Mouse (Mus musculus): ENCODE data around the gene Cux1. TPM values are rescaled to one million over a fixed set of nuclear protein-coding genes. Genes with fewer than 3 reads are reported as not detected.

Gene Cux1
- polyA plus RNA-seq, 2 experiments = 39.0 to 64.3 TPM

GRCm38 (mm10) chr5:136464128-136464527 is 103.2 kb downstream of the Cux1 start:
- DNase-seq (ENCODE audit: low spot score) = no peak
- no peak overlapping the region for H3K9ac ChIP-seq (ENCODE audit: low read depth, low read length, severe bottlenecking)

GRCm38 (mm10) chr5:136462613-136463012 is 104.7 kb downstream of the Cux1 start:
- Histone ChIP-seq H3K9ac (ENCODE audit: low read depth, low read length, severe bottlenecking) (no peak overlapping the region), H3K36me3 (ENCODE audit: control insufficient read depth, insufficient read depth, low read length) (no peaks in the 10 kb centered on the region), H3K27ac (replicated peaks; ENCODE audit: low read depth, low read length) (no peak overlapping the region), H3K9me3 (ENCODE audit: control insufficient read depth, low read length) (no peaks in the 10 kb centered on the region), H3K4me1 (ENCODE audit: control insufficient read depth, insufficient read depth, low read length) (peaks cover 48% of the 10 kb centered on the region), H3K4me3 (replicated peaks; ENCODE audit: low read length) (no peak overlapping the region), H3K27me3 (ENCODE audit: control insufficient read depth, insufficient read depth, low read length) (no peaks in the 10 kb centered on the region), H3K4me2 (replicated peaks; ENCODE audit: low read depth, low read length, severe bottlenecking) (no peak overlapping the region)
- DNase-seq (ENCODE audit: low spot score) = no peak
- WGBS = 40% methylated on average over 6 of the region's 6 CpGs
- no peak for ATAC-seq (ENCODE audit: low FRiP score, low read depth)
- TF ChIP-seq POLR2A (IDR thresholded peaks at IDR 0.05; ENCODE audit: borderline replicate concordance, extremely low read depth, insufficient read depth, insufficient read length) = no peak

More at GRCm38 (mm10) chr5:136464128-136464527, 103.2 kb downstream of the Cux1 start:
- Histone ChIP-seq H3K27me3 (ENCODE audit: control insufficient read depth, insufficient read depth, low read length) (no peaks in the 10 kb centered on the region), H3K4me1 (ENCODE audit: control insufficient read depth, insufficient read depth, low read length) (peaks cover 55% of the 10 kb centered on the region), H3K4me3 (replicated peaks; ENCODE audit: low read length) (no peak overlapping the region), H3K27ac (replicated peaks; ENCODE audit: low read depth, low read length) (no peak overlapping the region), H3K9me3 (ENCODE audit: control insufficient read depth, low read length) (no peaks in the 10 kb centered on the region), H3K4me2 (replicated peaks; ENCODE audit: low read depth, low read length, severe bottlenecking) (no peak overlapping the region), H3K36me3 (ENCODE audit: control insufficient read depth, insufficient read depth, low read length) (no peaks in the 10 kb centered on the region)
- TF ChIP-seq POLR2A (IDR thresholded peaks at IDR 0.05; ENCODE audit: borderline replicate concordance, extremely low read depth, insufficient read depth, insufficient read length) = no peak
- ATAC-seq (ENCODE audit: low FRiP score, low read depth) = no peak
- 71% methylated on average over 2 of the region's 2 CpGs for WGBS

DNA sequence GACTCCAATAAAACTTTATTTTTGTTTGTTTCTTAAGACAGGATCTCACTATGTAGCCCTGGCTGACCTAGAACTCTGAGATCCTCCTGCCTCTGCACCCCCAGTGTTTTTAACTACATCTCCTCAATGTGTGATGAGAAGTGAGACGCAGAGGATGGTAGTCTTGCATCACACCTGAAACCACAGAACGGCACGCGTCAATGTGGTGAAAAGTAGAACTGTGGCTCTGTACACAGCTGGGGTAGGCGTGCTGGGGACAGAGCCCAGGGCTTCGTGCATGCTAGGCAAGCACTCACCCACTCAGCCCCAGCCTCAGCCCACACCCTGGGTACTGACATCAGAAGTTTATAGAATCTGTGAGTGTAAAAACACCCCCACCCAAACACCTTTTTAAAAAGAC is 107.4 kb downstream of the Cux1 start:
- Histone ChIP-seq H3K4me2 (replicated peaks; ENCODE audit: low read depth, low read length, severe bottlenecking) (no peak overlapping the region), H3K27ac (replicated peaks; ENCODE audit: low read depth, low read length) (no peak overlapping the region), H3K27me3 (ENCODE audit: control insufficient read depth, insufficient read depth, low read length) (no peaks in the 10 kb centered on the region), H3K4me1 (ENCODE audit: control insufficient read depth, insufficient read depth, low read length) (peaks cover 28% of the 10 kb centered on the region), H3K9me3 (ENCODE audit: control insufficient read depth, low read length) (no peaks in the 10 kb centered on the region), H3K4me3 (replicated peaks; ENCODE audit: low read length) (no peak overlapping the region), H3K9ac (ENCODE audit: low read depth, low read length, severe bottlenecking) (no peak overlapping the region), H3K36me3 (ENCODE audit: control insufficient read depth, insufficient read depth, low read length) (no peaks in the 10 kb centered on the region)
- no peak for TF ChIP-seq POLR2A (IDR thresholded peaks at IDR 0.05; ENCODE audit: borderline replicate concordance, extremely low read depth, insufficient read depth, insufficient read length)
- DNase-seq (ENCODE audit: low spot score) = no peak
- WGBS = 90% methylated on average over 6 of the region's 6 CpGs
- no peak for ATAC-seq (ENCODE audit: low FRiP score, low read depth)

- ATAC-seq (ENCODE audit: low FRiP score, low read depth) (no peak), DNase-seq (ENCODE audit: low spot score) (no peak)
- Histone ChIP-seq H3K27ac (replicated peaks; ENCODE audit: low read depth, low read length) (no peak overlapping the region), H3K9me3 (ENCODE audit: control insufficient read depth, low read length) (no peaks in the 10 kb centered on the region), H3K36me3 (ENCODE audit: control insufficient read depth, insufficient read depth, low read length) (no peaks in the 10 kb centered on the region), H3K4me2 (replicated peaks; ENCODE audit: low read depth, low read length, severe bottlenecking) (no peak overlapping the region), H3K27me3 (ENCODE audit: control insufficient read depth, insufficient read depth, low read length) (no peaks in the 10 kb centered on the region), H3K9ac (ENCODE audit: low read depth, low read length, severe bottlenecking) (no peak overlapping the region), H3K4me3 (replicated peaks; ENCODE audit: low read length) (no peak overlapping the region), H3K4me1 (ENCODE audit: control insufficient read depth, insufficient read depth, low read length) (peaks cover 22% of the 10 kb centered on the region)
- TF ChIP-seq POLR2A (IDR thresholded peaks at IDR 0.05; ENCODE audit: borderline replicate concordance, extremely low read depth, insufficient read depth, insufficient read length) = no peak
- WGBS = 73% methylated on average over 11 of the region's 11 CpGs
Measured at GRCm38 (mm10) chr5:136458893-136459499, 108.3 kb downstream of the Cux1 start.

DNA sequence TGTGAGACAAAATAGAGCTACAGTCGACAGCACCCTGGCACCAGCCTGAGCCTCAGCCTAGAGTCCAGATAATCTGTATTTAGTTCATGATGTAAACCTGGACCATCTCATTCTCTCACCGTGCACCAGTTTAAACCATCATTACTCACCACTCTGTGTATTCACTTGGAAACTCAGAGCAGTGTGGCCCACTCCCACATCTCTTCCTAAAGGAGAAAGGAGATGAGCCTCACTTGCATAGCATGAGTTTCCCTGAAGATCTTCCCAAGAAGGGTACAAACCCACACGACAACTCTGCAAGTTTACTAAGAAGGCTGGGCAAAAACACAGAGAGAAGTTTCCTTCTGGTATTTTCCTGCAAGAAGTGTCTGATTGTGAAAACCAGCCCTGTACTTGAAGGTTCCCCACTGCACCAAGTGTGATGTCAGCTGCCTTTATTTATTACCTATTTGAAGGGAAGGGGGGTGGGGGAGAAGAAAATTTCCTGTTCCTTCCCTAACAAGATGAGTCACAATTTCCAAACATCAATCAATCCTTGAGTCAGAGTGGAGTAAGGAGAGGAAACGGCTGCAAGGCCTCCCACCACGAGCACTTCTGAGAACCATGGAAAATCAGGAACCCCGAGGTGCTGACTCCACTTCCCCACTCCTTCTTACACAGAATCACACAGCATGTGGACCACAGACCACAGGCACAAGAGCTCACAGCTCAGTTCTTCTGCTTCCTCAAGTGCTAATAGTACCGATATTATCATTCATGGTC is 109.0 kb downstream of the Cux1 start:
- Histone ChIP-seq H3K9me3 (ENCODE audit: control insufficient read depth, low read length) (no peaks in the 10 kb centered on the region), H3K27me3 (ENCODE audit: control insufficient read depth, insufficient read depth, low read length) (no peaks in the 10 kb centered on the region), H3K9ac (ENCODE audit: low read depth, low read length, severe bottlenecking) (no peak overlapping the region), H3K36me3 (ENCODE audit: control insufficient read depth, insufficient read depth, low read length) (no peaks in the 10 kb centered on the region), H3K4me2 (replicated peaks; ENCODE audit: low read depth, low read length, severe bottlenecking) (no peak overlapping the region), H3K4me1 (ENCODE audit: control insufficient read depth, insufficient read depth, low read length) (peaks cover 21% of the 10 kb centered on the region), H3K27ac (replicated peaks; ENCODE audit: low read depth, low read length) (peak overlapping the region; percentile 40; the same call in 1 of the 2 replicates), H3K4me3 (replicated peaks; ENCODE audit: low read length) (no peak overlapping the region)
- no peak for TF ChIP-seq POLR2A (IDR thresholded peaks at IDR 0.05; ENCODE audit: borderline replicate concordance, extremely low read depth, insufficient read depth, insufficient read length)
- 44% methylated on average over 7 of the region's 7 CpGs for WGBS
- DNase-seq (ENCODE audit: low spot score) (peak; percentile 55), ATAC-seq (ENCODE audit: low FRiP score, low read depth) (no peak; the same call in 1 of the 2 replicates)
